Mouse (Mus musculus) forebrain, embryonic 11.5 days (tissue): ENCODE data around the gene 1700022I11Rik. TPM values are rescaled to one million over a fixed set of nuclear protein-coding genes. Genes with fewer than 3 reads are reported as not detected.

Experiments used
- ATAC-seq: fragments of 200-750 bp; cut with Nextera tagmentation; replicated peaks from 2 replicates; pipeline ENCODE4 v1.8.0; 2017; ENCODE audit warnings: moderate TSS enrichment; ENCODE audit not compliant: low FRiP score
- DNase-seq: peaks from one replicate; pipeline ENCODE4 v3.0.0-alpha.2; 2017; ENCODE audit warnings: low spot score
- H3K27ac ChIP-seq: fragments of 300-500 bp; sonication (generic); 2 replicates; pipeline ENCODE4 v1.5.1; 2014; ENCODE audit warnings: low read depth, low read length
- H3K27me3 ChIP-seq: fragments of 300-500 bp; sonication (generic); 2 replicates; pipeline ENCODE4 v1.6.1; 2014; ENCODE audit warnings: mild to moderate bottlenecking, low read length, mixed read lengths; ENCODE audit not compliant: control insufficient read depth, insufficient read depth
- H3K36me3 ChIP-seq: fragments of 300-500 bp; sonication (generic); 2 replicates; pipeline ENCODE4 v1.6.1; 2014; ENCODE audit warnings: mild to moderate bottlenecking, low read length, moderate library complexity, mixed read lengths; ENCODE audit not compliant: control insufficient read depth, insufficient read depth
- H3K4me1 ChIP-seq: fragments of 300-500 bp; sonication (generic); replicated peaks from 2 replicates; pipeline ENCODE4 v1.6.1; 2014; ENCODE audit warnings: low read length, mixed read lengths; ENCODE audit not compliant: control insufficient read depth, insufficient read depth
- H3K4me2 ChIP-seq: fragments of 300-500 bp; sonication (generic); 2 replicates; pipeline ENCODE4 v1.6.1; 2014; ENCODE audit warnings: low read depth, mild to moderate bottlenecking, low read length, moderate library complexity, mixed read lengths; ENCODE audit not compliant: severe bottlenecking
- H3K4me3 ChIP-seq: fragments of 300-500 bp; sonication (generic); 2 replicates; pipeline ENCODE4 v1.5.1; 2014; ENCODE audit warnings: low read depth, low read length
- H3K9ac ChIP-seq: fragments of 300-500 bp; sonication (generic); 2 replicates; pipeline ENCODE4 v1.6.1; 2014; ENCODE audit warnings: low read length
- H3K9me3 ChIP-seq: fragments of 300-500 bp; sonication (generic); 2 replicates; pipeline ENCODE4 v1.6.1; 2016; ENCODE audit warnings: low read length, mixed read lengths; ENCODE audit not compliant: control insufficient read depth
- WGBS: fragments of 180-500 bp; shearing (Covaris S2); extraction: QIAGEN DNeasy Blood & Tissue Kit; methylation state at CpG from one replicate; pipeline ENCODE4 v1.1.7; 2014; 5-methylcytosine and 5-hydroxymethylcytosine counted together
- polyA plus RNA-seq: library from polyadenylated mRNA; unstranded; fragments of >200 nt; fragmentation: Nextera tagmentation; extraction: Ambion mirVana; gene quantifications from 2 replicates; pipeline ENCODE4 v1.2.1, GENCODE M21; 2014

Gene 1700022I11Rik
- polyA plus RNA-seq, 1 experiment from 2014 or later = 0.96 TPM

- H3K4me1 ChIP-seq = 0 out of 2 replicates have a peak, but pooled peaks cover 4% of the 10 kb centered on the region
Observed at GRCm38 (mm10) chr4:42932229-42932969, 37.0 kb upstream of the 1700022I11Rik start.

GRCm38 (mm10) chr4:42933630-42934029 lies 35.8 kb upstream of the 1700022I11Rik start:
- Histone ChIP-seq H3K4me1 (0 out of 2 replicates have a peak, but pooled peaks cover 4% of the 10 kb centered on the region), H3K4me3 (no peak overlapping the region), H3K9ac (peak overlapping the region; percentile 27; the same call in 1 of the 2 replicates), H3K27me3 (no peaks in the 10 kb centered on the region), H3K4me2 (peak overlapping the region; percentile 36), H3K36me3 (no peaks in the 10 kb centered on the region), H3K27ac (no peak overlapping the region), H3K9me3 (no peaks in the 10 kb centered on the region)
- peak; percentile 60; the same call in 1 of the 2 replicates for ATAC-seq
- DNase-seq = peak; percentile 79
- 9% methylated on average over 22 of the region's 22 CpGs for WGBS

More at GRCm38 (mm10) chr4:42932229-42932969, 37.0 kb upstream of the 1700022I11Rik start:
- no peak overlapping the region for H3K27ac ChIP-seq
- H3K4me2 ChIP-seq = no peak overlapping the region
- H3K9me3 ChIP-seq = no peaks in the 10 kb centered on the region
- no peaks in the 10 kb centered on the region for H3K27me3 ChIP-seq
- H3K36me3 ChIP-seq = no peaks in the 10 kb centered on the region
- H3K9ac ChIP-seq = no peak overlapping the region
- no peak overlapping the region for H3K4me3 ChIP-seq
- 76% methylated on average over 8 of the region's 8 CpGs for WGBS
- DNase-seq (peak; percentile 39), ATAC-seq (no peak)

GRCm38 (mm10) chr4:42941396-42941795 lies 28.0 kb upstream of the 1700022I11Rik start:
- H3K27me3 ChIP-seq = no peaks in the 10 kb centered on the region
- no peak overlapping the region for H3K27ac ChIP-seq
- no peak for DNase-seq
- ATAC-seq = no peak
- no peak overlapping the region for H3K4me2 ChIP-seq
- no peaks in the 10 kb centered on the region for H3K36me3 ChIP-seq
- peaks cover 2% of the 10 kb centered on the region; the same call in 1 of the 2 replicates for H3K4me1 ChIP-seq
- no peak overlapping the region for H3K4me3 ChIP-seq
- no peak overlapping the region for H3K9ac ChIP-seq
- WGBS = 77% methylated on average over 7 of the region's 7 CpGs
- H3K9me3 ChIP-seq = no peaks in the 10 kb centered on the region

- ATAC-seq = no peak
- WGBS = 87% methylated on average over 5 of the region's 5 CpGs
- H3K27me3 ChIP-seq = no peaks in the 10 kb centered on the region
- H3K9me3 ChIP-seq = no peaks in the 10 kb centered on the region
- no peaks in the 10 kb centered on the region for H3K36me3 ChIP-seq
- H3K9ac ChIP-seq = no peak overlapping the region
- H3K4me1 ChIP-seq = peaks cover 9% of the 10 kb centered on the region; the same call in 1 of the 2 replicates
- no peak overlapping the region for H3K4me2 ChIP-seq
- H3K27ac ChIP-seq = no peak overlapping the region
- no peak overlapping the region for H3K4me3 ChIP-seq
- DNase-seq = no peak
Observed at GRCm38 (mm10) chr4:42943341-42943740, 26.1 kb upstream of the 1700022I11Rik start.

GRCm38 (mm10) chr4:42944185-42944584 lies 25.2 kb upstream of the 1700022I11Rik start:
- no peaks in the 10 kb centered on the region for H3K9me3 ChIP-seq
- no peaks in the 10 kb centered on the region for H3K36me3 ChIP-seq
- no peak overlapping the region for H3K27ac ChIP-seq
- peaks cover 9% of the 10 kb centered on the region; the same call in 1 of the 2 replicates for H3K4me1 ChIP-seq
- no peaks in the 10 kb centered on the region for H3K27me3 ChIP-seq
- DNase-seq (no peak), ATAC-seq (no peak)
- 84% methylated on average over 9 of the region's 9 CpGs for WGBS
- no peak overlapping the region for H3K4me3 ChIP-seq
- no peak overlapping the region for H3K9ac ChIP-seq
- no peak overlapping the region for H3K4me2 ChIP-seq

- DNase-seq (peak; percentile 54), ATAC-seq (no peak)
- no peaks in the 10 kb centered on the region for H3K27me3 ChIP-seq
- H3K9ac ChIP-seq = no peak overlapping the region
- WGBS = 18% methylated on average over 6 of the region's 6 CpGs
- H3K27ac ChIP-seq = no peak overlapping the region
- no peaks in the 10 kb centered on the region for H3K36me3 ChIP-seq
- no peak overlapping the region for H3K4me3 ChIP-seq
- H3K4me1 ChIP-seq = peaks cover 9% of the 10 kb centered on the region; the same call in 1 of the 2 replicates
- no peak overlapping the region for H3K4me2 ChIP-seq
- no peaks in the 10 kb centered on the region for H3K9me3 ChIP-seq
Observed at GRCm38 (mm10) chr4:42945043-42945442, 24.4 kb upstream of the 1700022I11Rik start.

GRCm38 (mm10) chr4:42945445-42945844 lies 24.0 kb upstream of the 1700022I11Rik start:
- no peak for ATAC-seq
- WGBS = 88% methylated on average over 3 of the region's 3 CpGs

GRCm38 (mm10) chr4:42945952-42946351 lies 23.5 kb upstream of the 1700022I11Rik start:
- Histone ChIP-seq H3K27me3 (no peaks in the 10 kb centered on the region), H3K4me1 (peaks cover 14% of the 10 kb centered on the region; the same call in 1 of the 2 replicates), H3K9me3 (no peaks in the 10 kb centered on the region), H3K4me2 (no peak overlapping the region), H3K9ac (no peak overlapping the region), H3K4me3 (no peak overlapping the region), H3K27ac (no peak overlapping the region), H3K36me3 (no peaks in the 10 kb centered on the region)
- DNase-seq (peak; percentile 77), ATAC-seq (no peak)
- WGBS = 7% methylated on average over 5 of the region's 5 CpGs

More at GRCm38 (mm10) chr4:42945445-42945844, 24.0 kb upstream of the 1700022I11Rik start:
- Histone ChIP-seq H3K4me1 (peaks cover 10% of the 10 kb centered on the region; the same call in 1 of the 2 replicates), H3K9ac (no peak overlapping the region), H3K9me3 (no peaks in the 10 kb centered on the region), H3K4me3 (no peak overlapping the region), H3K36me3 (no peaks in the 10 kb centered on the region), H3K4me2 (no peak overlapping the region), H3K27ac (no peak overlapping the region), H3K27me3 (no peaks in the 10 kb centered on the region)
- no peak for DNase-seq
